Mouse (Mus musculus): Measurements from ENCODE around the gene Ccl4. TPM values are rescaled to one million over a fixed set of nuclear protein-coding genes. Genes with fewer than 3 reads are reported as not detected.

Ccl4 gene
- polyA plus RNA-seq, 1 experiment: 3.2 TPM

DNA sequence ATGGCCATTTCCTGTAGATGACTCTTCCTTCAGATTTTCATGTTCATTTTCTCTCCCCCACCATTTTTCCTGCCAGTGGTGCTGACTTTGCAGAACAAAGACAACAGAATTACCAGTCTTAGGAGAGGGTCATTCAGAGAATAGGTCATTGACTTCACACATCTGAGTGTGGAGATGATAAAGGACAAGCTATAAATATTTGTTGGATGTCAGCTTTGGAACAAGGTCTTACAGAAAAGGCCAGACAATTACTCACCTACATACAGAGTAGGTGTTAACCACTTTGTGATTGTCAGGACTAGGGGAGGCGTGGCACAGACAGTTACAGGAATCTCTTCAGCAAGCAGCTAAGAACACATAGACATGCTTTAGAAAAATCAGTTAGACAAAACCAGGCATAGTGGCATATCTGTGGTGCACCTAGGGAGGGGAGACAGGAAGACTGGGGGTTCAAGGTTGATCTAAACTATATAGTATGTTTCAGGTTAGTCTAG, 25.6 kb upstream of the Ccl4 start:
- Histone ChIP-seq H3K4me3 (replicated peaks; ENCODE audit: extremely low read depth, low read depth, low read length) (no peak overlapping the region), H3K4me1 (ENCODE audit: control insufficient read depth, insufficient read depth, low read length) (no peaks in the 10 kb centered on the region)
- DNase-seq: no peak
- no peak for TF ChIP-seq POLR2A (IDR thresholded peaks at IDR 0.05; ENCODE audit: borderline replicate concordance, extremely low read depth, low read depth, low read length)
- no peak for TF ChIP-seq CTCF (IDR thresholded peaks at IDR 0.05; ENCODE audit: insufficient read depth, low read length)
- WGBS: 68% methylated on average over 1 of the region's 1 CpGs

DNA sequence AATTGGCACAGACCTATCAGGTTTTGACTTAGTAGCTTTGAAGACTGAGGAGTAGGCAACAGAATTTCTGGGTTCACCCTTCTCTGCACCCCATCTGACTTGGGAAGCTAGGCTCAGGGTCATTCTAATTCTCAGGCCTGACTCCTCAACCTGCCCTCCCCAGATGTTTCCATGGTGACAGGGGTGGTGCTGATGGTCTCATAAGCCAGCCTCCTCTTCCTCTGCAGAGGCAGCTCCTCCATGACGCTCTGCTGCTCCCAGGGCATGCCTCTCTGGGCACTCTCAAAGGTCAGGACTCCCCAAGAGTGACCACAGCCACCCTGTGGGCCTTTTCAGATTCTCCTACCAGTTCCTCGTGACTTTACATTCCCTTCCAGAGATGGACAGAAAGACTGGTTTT, 23.4 kb upstream of the Ccl4 start:
- no peak overlapping the region for H3K4me3 ChIP-seq (replicated peaks; ENCODE audit: extremely low read depth, low read depth, low read length)
- H3K4me1 ChIP-seq (ENCODE audit: control insufficient read depth, insufficient read depth, low read length): no peaks in the 10 kb centered on the region
- DNase-seq: no peak
- WGBS: 45% methylated on average over 2 of the region's 2 CpGs
- no peak for TF ChIP-seq CTCF (IDR thresholded peaks at IDR 0.05; ENCODE audit: insufficient read depth, low read length)
- no peak for TF ChIP-seq POLR2A (IDR thresholded peaks at IDR 0.05; ENCODE audit: borderline replicate concordance, extremely low read depth, low read depth, low read length)

GRCm38 (mm10) chr11:83639533-83639932, 22.9 kb upstream of the Ccl4 start:
- no peak for DNase-seq
- Histone ChIP-seq H3K4me3 (replicated peaks; ENCODE audit: extremely low read depth, low read depth, low read length) (no peak overlapping the region), H3K4me1 (ENCODE audit: control insufficient read depth, insufficient read depth, low read length) (no peaks in the 10 kb centered on the region)
- 49% methylated on average over 3 of the region's 3 CpGs for WGBS
- no peak for TF ChIP-seq POLR2A (IDR thresholded peaks at IDR 0.05; ENCODE audit: borderline replicate concordance, extremely low read depth, low read depth, low read length)

- WGBS: 44% methylated on average over 5 of the region's 5 CpGs
- Histone ChIP-seq H3K4me3 (replicated peaks; ENCODE audit: extremely low read depth, low read depth, low read length) (no peak overlapping the region), H3K4me1 (ENCODE audit: control insufficient read depth, insufficient read depth, low read length) (no peaks in the 10 kb centered on the region)
- DNase-seq: no peak
- TF ChIP-seq CTCF (IDR thresholded peaks at IDR 0.05; ENCODE audit: insufficient read depth, low read length) (no peak), POLR2A (IDR thresholded peaks at IDR 0.05; ENCODE audit: borderline replicate concordance, extremely low read depth, low read depth, low read length) (no peak)
Observed at GRCm38 (mm10) chr11:83640141-83640540, 22.2 kb upstream of the Ccl4 start.

DNA sequence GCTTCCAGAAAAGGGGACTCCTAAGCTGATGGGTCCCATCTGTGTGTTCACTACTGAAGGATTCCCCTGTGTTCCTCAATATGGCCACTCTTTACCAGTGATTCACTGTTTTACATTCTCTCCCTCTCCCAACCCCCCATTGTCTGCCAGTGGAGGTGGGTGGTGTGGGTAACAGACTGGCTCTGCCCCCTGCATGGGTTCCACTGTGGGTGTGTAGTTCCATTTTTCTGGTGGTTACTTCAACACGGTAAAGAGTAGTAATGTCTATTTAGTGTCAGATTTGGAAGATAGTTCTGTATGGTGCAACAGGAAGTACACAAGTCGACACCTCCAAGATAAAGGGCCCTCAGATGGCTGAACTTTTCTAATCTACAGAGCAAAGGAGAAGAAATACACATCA, 21.2 kb upstream of the Ccl4 start:
- H3K4me3 ChIP-seq (replicated peaks; ENCODE audit: extremely low read depth, low read depth, low read length): no peak overlapping the region
- no peaks in the 10 kb centered on the region for H3K4me1 ChIP-seq (ENCODE audit: control insufficient read depth, insufficient read depth, low read length)
- DNase-seq: no peak
- TF ChIP-seq POLR2A (IDR thresholded peaks at IDR 0.05; ENCODE audit: borderline replicate concordance, extremely low read depth, low read depth, low read length) (no peak), CTCF (IDR thresholded peaks at IDR 0.05; ENCODE audit: insufficient read depth, low read length) (no peak)
- WGBS: 46% methylated on average over 2 of the region's 2 CpGs

- WGBS: 75% methylated on average over 1 of the region's 1 CpGs
- H3K4me1 ChIP-seq (ENCODE audit: control insufficient read depth, insufficient read depth, low read length): no peaks in the 10 kb centered on the region
- H3K4me3 ChIP-seq (replicated peaks; ENCODE audit: extremely low read depth, low read depth, low read length): no peak within 1 kb of the TSS
- TF ChIP-seq CTCF (IDR thresholded peaks at IDR 0.05; ENCODE audit: insufficient read depth, low read length): no peak
- no peak for TF ChIP-seq POLR2A (IDR thresholded peaks at IDR 0.05; ENCODE audit: borderline replicate concordance, extremely low read depth, low read depth, low read length)
- DNase-seq: no peak
Observed at GRCm38 (mm10) chr11:83645521-83645920, 16.9 kb upstream of the Ccl4 start, which contains the start of gene Rpl9-ps1. TSS of gene Rpl9-ps1 (minus strand) at chr11:83645621.

DNA sequence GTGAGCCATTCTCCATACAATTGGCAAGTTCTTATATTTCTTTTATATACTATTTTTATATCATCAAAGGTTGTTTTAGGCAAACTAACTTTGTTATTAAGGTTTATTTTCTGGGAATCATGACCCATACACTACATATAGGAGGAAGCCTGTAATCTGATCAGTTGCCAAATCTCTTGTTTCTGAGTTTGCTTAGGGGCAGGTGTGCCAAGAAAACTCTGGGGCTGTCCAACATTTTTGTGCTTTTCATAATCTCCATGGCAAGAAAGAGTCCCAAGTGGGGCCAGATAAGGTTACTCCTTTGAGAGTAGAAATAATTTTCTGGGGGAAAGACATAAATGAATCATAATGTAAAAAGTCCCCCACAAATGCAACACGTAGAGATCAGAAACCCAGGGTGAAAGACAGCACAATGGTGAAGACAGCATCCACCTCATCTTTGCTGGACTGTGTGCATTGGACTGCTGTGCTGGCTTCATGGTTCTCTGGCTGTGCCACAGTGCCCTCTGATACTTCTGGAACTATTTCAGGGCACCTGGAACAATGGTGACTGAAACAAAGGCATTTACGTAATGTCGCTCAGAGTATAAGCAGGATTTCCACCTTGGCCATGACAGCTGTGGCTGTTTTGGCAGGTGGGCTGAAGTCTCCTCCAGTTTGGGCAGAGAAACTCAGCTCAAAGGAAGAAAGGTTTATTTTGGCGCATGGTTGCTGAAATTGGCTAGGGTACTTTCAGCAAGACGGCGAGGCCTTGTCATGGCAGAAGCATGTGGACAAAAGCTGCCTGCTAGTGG, 15.8 kb upstream of the Ccl4 start:
- TF ChIP-seq CTCF (IDR thresholded peaks at IDR 0.05; ENCODE audit: insufficient read depth, low read length): no peak
- TF ChIP-seq POLR2A (IDR thresholded peaks at IDR 0.05; ENCODE audit: borderline replicate concordance, extremely low read depth, low read depth, low read length): no peak
- DNase-seq: no peak
- Histone ChIP-seq H3K4me3 (replicated peaks; ENCODE audit: extremely low read depth, low read depth, low read length) (no peak overlapping the region), H3K4me1 (ENCODE audit: control insufficient read depth, insufficient read depth, low read length) (no peaks in the 10 kb centered on the region)
- WGBS: 82% methylated on average over 6 of the region's 6 CpGs

GRCm38 (mm10) chr11:83649305-83649841, 13.0 kb upstream of the Ccl4 start, which contains the start of gene Ccl3:
TSS of gene Ccl3 (minus strand) at chr11:83649355.
- no peak for TF ChIP-seq POLR2A (IDR thresholded peaks at IDR 0.05; ENCODE audit: borderline replicate concordance, extremely low read depth, low read depth, low read length)
- TF ChIP-seq CTCF (IDR thresholded peaks at IDR 0.05; ENCODE audit: insufficient read depth, low read length): no peak
- 56% methylated on average over 8 of the region's 8 CpGs for WGBS
- no peak for DNase-seq
- Histone ChIP-seq H3K4me1 (ENCODE audit: control insufficient read depth, insufficient read depth, low read length) (no peaks in the 10 kb centered on the region), H3K4me3 (replicated peaks; ENCODE audit: extremely low read depth, low read depth, low read length) (no peak within 1 kb of the TSS)

DNA sequence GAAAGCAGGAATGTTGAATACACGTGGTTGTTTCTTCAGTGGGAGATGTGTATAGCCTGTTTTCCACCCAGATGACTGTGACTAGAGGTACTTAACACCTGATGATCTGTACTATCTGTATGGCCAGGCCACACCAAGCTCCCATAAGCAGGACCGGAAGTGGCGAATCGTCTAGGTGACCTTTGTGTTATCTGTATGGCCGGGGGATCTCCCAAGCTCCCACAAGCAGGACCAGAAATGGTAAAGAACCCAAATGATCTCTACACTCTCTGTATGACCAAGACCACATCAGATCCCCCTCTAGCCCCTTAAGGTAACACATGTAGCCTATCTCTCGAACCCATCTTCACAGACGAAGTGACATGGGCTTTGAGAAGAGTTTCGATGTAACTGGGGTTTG, 7.8 kb upstream of the Ccl4 start:
- 80% methylated on average over 8 of the region's 8 CpGs for WGBS
- Histone ChIP-seq H3K4me1 (ENCODE audit: control insufficient read depth, insufficient read depth, low read length) (no peaks in the 10 kb centered on the region), H3K4me3 (replicated peaks; ENCODE audit: extremely low read depth, low read depth, low read length) (no peak overlapping the region)
- no peak for DNase-seq
- TF ChIP-seq POLR2A (IDR thresholded peaks at IDR 0.05; ENCODE audit: borderline replicate concordance, extremely low read depth, low read depth, low read length): no peak
- TF ChIP-seq CTCF (IDR thresholded peaks at IDR 0.05; ENCODE audit: insufficient read depth, low read length): no peak

- TF ChIP-seq POLR2A (IDR thresholded peaks at IDR 0.05; ENCODE audit: borderline replicate concordance, extremely low read depth, low read depth, low read length) (no peak), CTCF (IDR thresholded peaks at IDR 0.05; ENCODE audit: insufficient read depth, low read length) (no peak)
- no peak overlapping the region for H3K4me3 ChIP-seq (replicated peaks; ENCODE audit: extremely low read depth, low read depth, low read length)
- no peaks in the 10 kb centered on the region for H3K4me1 ChIP-seq (ENCODE audit: control insufficient read depth, insufficient read depth, low read length)
- DNase-seq: no peak
- WGBS: 61% methylated on average over 3 of the region's 3 CpGs
Observed at GRCm38 (mm10) chr11:83657508-83657907, 4.9 kb upstream of the Ccl4 start.

All from lung, adult 2 months (tissue).